Mouse (Mus musculus): Measurements from ENCODE around the gene Lmo3. TPM values are rescaled to one million over a fixed set of nuclear protein-coding genes. Genes with fewer than 3 reads are reported as not detected.

The Lmo3 gene
- total and polyA plus RNA-seq, 2 experiments from 2014 or later, result 0.16 TPM; not detected in 1

GRCm38 (mm10) chr6:138325744-138326400, 255.9 kb downstream of the Lmo3 start:
- H3K4me3 ChIP-seq (ENCODE audit: low read depth, low read length), result no peak overlapping the region
- no peak overlapping the region for H3K27ac ChIP-seq (ENCODE audit: low read depth)
- H3K4me2 ChIP-seq (ENCODE audit: low read depth, low read length), result no peak overlapping the region
- TF ChIP-seq CTCF (IDR thresholded peaks at IDR 0.05; ENCODE audit: low read depth) (no peak), EP300 (IDR thresholded peaks at IDR 0.05; ENCODE audit: low read depth) (no peak)
- no peak overlapping the region for H3K9ac ChIP-seq (replicated peaks; ENCODE audit: low read depth, low read length)
- no peaks in the 10 kb centered on the region for H3K4me1 ChIP-seq (ENCODE audit: control insufficient read depth, insufficient read depth)
- WGBS, result 18% methylated on average over 3 of the region's 3 CpGs
- no peaks in the 10 kb centered on the region for H3K27me3 ChIP-seq (ENCODE audit: control insufficient read depth, insufficient read depth, low read length)
- H3K9me3 ChIP-seq (replicated peaks; ENCODE audit: control insufficient read depth, low read length), result no peaks in the 10 kb centered on the region
- DNase-seq (ENCODE audit: low spot score), result peak; percentile 51
- H3K36me3 ChIP-seq (replicated peaks; ENCODE audit: control insufficient read depth, insufficient read depth, low read length), result no peaks in the 10 kb centered on the region
- peak; percentile 75; the same call in 1 of the 2 replicates for ATAC-seq (ENCODE audit: insufficient read depth, low read depth)

- Histone ChIP-seq H3K36me3 (replicated peaks; ENCODE audit: control insufficient read depth, insufficient read depth, low read length) (no peaks in the 10 kb centered on the region), H3K27me3 (ENCODE audit: control insufficient read depth, insufficient read depth, low read length) (no peaks in the 10 kb centered on the region), H3K4me1 (ENCODE audit: control insufficient read depth, insufficient read depth) (no peaks in the 10 kb centered on the region), H3K4me3 (ENCODE audit: low read depth, low read length) (no peak overlapping the region), H3K9me3 (replicated peaks; ENCODE audit: control insufficient read depth, low read length) (no peaks in the 10 kb centered on the region), H3K4me2 (ENCODE audit: low read depth, low read length) (no peak overlapping the region), H3K9ac (replicated peaks; ENCODE audit: low read depth, low read length) (no peak overlapping the region), H3K27ac (ENCODE audit: low read depth) (no peak overlapping the region)
- DNase-seq (ENCODE audit: low spot score) (no peak), ATAC-seq (ENCODE audit: insufficient read depth, low read depth) (no peak)
- WGBS, result 39% methylated on average over 3 of the region's 3 CpGs
- TF ChIP-seq CTCF (IDR thresholded peaks at IDR 0.05; ENCODE audit: low read depth), result no peak
- TF ChIP-seq EP300 (IDR thresholded peaks at IDR 0.05; ENCODE audit: low read depth), result no peak
Measured at GRCm38 (mm10) chr6:138325145-138325544, 256.6 kb downstream of the Lmo3 start.

- TF ChIP-seq EP300 (IDR thresholded peaks at IDR 0.05; ENCODE audit: low read depth), result no peak
- TF ChIP-seq CTCF (IDR thresholded peaks at IDR 0.05; ENCODE audit: low read depth), result no peak
- ATAC-seq (ENCODE audit: insufficient read depth, low read depth) (no peak), DNase-seq (ENCODE audit: low spot score) (no peak)
- no peak overlapping the region for H3K4me3 ChIP-seq (ENCODE audit: low read depth, low read length)
- H3K4me1 ChIP-seq (ENCODE audit: control insufficient read depth, insufficient read depth), result no peaks in the 10 kb centered on the region
- no peak overlapping the region for H3K9ac ChIP-seq (replicated peaks; ENCODE audit: low read depth, low read length)
- 90% methylated on average over 14 of the region's 14 CpGs for WGBS
- H3K27ac ChIP-seq (ENCODE audit: low read depth), result no peak overlapping the region
- no peak overlapping the region for H3K4me2 ChIP-seq (ENCODE audit: low read depth, low read length)
- no peaks in the 10 kb centered on the region for H3K9me3 ChIP-seq (replicated peaks; ENCODE audit: control insufficient read depth, low read length)
- H3K36me3 ChIP-seq (replicated peaks; ENCODE audit: control insufficient read depth, insufficient read depth, low read length), result no peaks in the 10 kb centered on the region
- H3K27me3 ChIP-seq (ENCODE audit: control insufficient read depth, insufficient read depth, low read length), result no peaks in the 10 kb centered on the region
Measured at GRCm38 (mm10) chr6:138323325-138323724, 258.4 kb downstream of the Lmo3 start.

- Histone ChIP-seq H3K9me3 (replicated peaks; ENCODE audit: control insufficient read depth, low read length) (no peaks in the 10 kb centered on the region), H3K27me3 (ENCODE audit: control insufficient read depth, insufficient read depth, low read length) (no peaks in the 10 kb centered on the region), H3K36me3 (replicated peaks; ENCODE audit: control insufficient read depth, insufficient read depth, low read length) (no peaks in the 10 kb centered on the region), H3K4me2 (ENCODE audit: low read depth, low read length) (no peak overlapping the region), H3K27ac (ENCODE audit: low read depth) (no peak overlapping the region), H3K4me3 (ENCODE audit: low read depth, low read length) (no peak overlapping the region), H3K4me1 (ENCODE audit: control insufficient read depth, insufficient read depth) (no peaks in the 10 kb centered on the region), H3K9ac (replicated peaks; ENCODE audit: low read depth, low read length) (no peak overlapping the region)
- TF ChIP-seq EP300 (IDR thresholded peaks at IDR 0.05; ENCODE audit: low read depth), result no peak
- no peak for TF ChIP-seq CTCF (IDR thresholded peaks at IDR 0.05; ENCODE audit: low read depth)
- no peak for ATAC-seq (ENCODE audit: insufficient read depth, low read depth)
- DNase-seq (ENCODE audit: low spot score), result no peak
- 74% methylated on average over 8 of the region's 8 CpGs for WGBS
Measured at GRCm38 (mm10) chr6:138320190-138320737, 261.5 kb downstream of the Lmo3 start.

Other genes starting within 250 kb of the Lmo3 start
- not detected in 2 replicates for gene Igbp1b, start 76.6 kb upstream of the Lmo3 start, total RNA-seq (2014; rRNA removed; ENCODE audit: low replicate concordance)
- gene Igbp1b, start 76.6 kb upstream of the Lmo3 start, polyA plus RNA-seq (2015; fragmentation: Nextera tagmentation; extraction: Ambion mirVana), result not detected in 2 replicates